Mouse (Mus musculus) frontal cortex, adult (tissue): ENCODE measurements around the gene Fbn1.

Experiments
- ATAC-seq: cut with Nextera tagmentation; 2 replicates; pipeline ENCODE4 v1.9.2; 2017; ENCODE audit warnings: mild to moderate bottlenecking, moderate library complexity, mixed read lengths; ENCODE audit not compliant: low TSS enrichment

Fbn1 gene

DNA sequence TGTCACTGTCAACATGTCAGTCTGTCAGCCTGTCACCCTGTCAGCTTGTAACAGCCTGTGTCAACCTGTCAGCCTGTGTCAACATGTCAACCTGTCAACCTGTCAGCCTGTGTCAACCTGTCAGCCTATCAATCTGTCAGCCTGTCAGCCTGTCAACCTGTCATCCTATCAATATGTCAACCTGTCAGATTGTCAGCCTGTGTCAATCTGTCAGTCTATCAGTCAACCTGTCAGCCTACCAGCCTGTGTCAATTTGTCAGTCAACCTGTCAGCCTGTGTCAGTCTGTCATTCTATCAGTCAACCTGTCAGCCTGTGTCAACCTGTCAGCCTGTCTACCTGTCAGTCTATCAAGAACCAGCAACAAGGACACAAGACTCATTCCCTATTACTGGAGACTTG is 6.3 kb downstream of the Fbn1 start:
- no peak for ATAC-seq

DNA sequence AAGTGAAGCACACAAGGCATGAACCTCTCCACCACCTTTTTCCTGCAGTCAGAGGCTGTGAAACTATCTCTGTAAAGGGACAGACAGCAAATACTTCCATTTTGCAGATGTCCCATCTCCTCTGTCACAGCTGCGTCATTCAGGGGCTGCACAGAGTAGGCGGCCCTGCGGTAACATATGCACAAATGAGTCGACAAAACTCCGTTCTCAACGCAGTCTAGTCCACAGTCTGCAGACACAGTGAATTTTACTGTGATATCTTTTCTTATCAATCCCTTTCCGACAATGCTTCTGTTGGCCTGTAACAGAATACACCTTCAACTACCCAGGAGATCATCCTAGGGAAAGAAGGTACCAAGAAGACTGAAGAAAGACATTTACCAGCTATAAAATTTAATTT is 9.6 kb downstream of the Fbn1 start:
- no peak for ATAC-seq

DNA sequence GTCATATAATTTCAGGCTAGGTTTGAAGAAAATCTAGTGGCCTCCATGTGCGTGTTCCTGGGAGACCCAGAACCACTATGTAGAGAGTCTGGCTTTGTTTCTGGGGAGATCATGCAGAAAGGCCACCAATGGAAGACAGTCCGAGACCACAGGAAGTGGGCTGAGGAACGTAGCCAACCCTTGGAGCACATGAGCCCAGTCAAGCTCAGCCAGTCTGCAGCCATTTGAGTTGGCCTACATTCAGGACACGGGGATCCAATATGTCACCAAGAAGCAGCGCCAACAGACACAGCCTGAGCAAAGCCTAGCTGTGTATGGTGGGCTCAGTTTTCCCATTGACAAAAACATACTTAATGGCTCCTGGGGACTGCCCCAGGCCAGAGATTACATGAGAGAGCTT is 11.1 kb downstream of the Fbn1 start:
- ATAC-seq, result no peak

DNA sequence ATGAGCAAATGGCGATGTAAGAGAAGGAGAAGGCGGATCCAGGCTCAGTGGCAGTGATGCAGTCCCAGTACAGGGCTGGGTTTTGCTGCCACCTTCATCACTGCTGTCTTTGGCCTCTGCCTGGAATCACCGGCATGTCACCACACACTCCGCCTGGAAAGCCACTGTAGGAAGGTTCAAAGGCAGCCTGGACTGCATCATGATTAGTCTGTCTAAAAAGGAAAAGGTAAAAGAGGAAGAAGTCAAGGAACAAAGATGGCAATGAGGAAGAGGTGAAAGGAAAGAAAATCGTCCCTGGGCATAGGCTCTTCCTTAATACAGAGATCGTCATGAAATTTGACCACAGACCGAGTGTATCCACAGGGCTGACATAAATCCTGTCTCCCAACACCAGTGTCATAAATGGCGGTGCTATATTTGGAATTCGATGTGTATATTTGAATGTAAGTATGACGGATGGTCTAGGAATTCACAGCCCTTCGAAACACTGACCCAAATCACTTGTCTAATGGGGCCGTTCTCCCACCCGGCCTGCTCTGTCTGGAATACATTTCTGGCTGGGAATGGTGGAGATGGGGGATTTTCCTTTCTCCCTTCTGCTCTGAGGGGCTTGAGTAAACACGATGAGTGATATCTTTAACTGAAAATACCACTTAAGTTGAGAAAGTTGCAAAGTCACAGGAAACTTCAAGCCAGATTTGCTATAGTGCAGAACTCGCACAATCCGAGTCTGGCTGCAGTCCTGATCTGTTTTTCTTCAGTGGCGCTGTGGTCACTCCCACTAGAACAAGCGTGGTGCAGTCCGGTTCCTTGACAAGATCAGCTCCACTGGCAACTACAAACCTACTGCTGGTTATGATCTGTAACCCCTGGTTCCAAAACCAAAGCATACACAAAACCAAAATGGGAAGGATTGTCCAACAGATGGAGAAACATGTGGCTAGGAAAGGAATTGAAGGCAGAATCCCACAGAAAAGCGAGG is 12.7 kb downstream of the Fbn1 start:
- ATAC-seq, result no peak

DNA sequence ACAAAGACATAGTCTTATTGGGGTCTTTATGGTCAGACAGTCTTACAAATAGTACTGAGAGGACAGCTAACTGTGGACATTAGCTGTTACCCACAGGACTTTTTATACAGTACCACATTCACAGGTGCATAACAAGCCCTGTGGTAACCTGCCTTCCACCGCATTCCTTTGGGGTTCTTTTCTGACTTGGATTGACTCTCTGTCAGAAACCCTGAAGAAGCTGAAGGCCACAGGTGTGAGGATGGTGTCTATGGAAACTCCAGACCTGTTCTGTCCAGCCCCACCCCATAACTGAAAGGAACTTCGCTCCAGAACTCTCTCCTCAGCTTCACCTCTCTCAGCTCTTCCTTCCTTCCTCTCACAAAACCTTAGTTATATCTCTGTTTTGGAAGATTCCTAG is 13.5 kb downstream of the Fbn1 start:
- no peak for ATAC-seq

DNA sequence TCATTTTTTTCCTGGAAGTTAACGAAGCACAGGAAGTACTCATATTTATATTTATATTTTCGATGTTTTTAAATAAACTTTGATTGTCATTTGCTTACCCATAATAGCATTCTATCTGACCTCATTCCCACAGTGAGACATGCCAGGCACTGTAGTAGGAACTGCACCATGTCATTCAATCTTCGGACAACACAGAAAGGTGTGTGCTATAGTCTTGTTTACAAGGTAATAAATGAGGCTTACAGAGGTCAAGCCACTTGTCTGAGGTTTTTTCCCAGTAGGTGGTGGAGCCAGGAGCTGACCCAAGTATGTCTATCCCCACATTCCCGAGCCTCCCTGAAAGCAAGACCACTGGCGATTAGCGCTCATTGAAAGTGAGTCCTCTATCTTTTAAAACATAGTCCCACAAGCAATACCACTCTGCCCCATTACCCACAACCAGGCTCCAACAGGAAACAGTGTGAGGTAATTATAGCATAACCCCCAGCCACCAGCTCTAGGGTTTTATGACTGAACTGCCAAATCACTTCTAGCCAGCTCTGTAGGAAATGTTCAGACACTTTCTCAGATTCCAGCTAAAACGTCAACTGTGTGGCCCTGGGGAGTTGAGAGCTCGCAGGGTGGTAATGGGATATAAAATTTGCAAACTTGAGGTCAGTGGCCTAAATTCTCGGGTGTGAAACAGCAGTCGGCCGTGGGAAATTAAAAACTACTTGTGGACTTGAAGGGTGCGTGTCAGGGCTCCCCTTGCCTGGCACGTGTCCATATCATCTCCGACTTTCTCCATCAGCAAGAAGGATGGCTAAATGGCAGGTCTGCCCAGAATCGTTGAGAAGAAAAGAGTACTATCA is 15.5 kb downstream of the Fbn1 start:
- ATAC-seq, result no peak

DNA sequence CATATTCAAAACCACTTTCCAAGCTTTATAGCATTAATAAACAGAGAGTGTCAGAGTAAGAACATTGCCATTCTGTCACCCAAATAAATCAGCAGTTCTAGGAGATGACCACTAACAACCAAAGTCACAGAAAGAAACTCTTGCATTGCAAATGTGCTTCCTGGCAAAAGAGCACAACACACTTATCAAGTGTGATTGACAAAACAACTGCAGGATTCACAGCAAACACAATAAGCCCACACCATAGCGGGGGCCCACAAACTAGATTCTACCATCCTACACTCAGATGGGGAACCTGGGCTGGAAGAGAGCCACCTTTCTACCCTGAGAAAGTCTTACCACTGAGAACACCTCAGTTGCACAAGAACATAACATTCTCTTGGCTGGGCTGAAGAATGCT is 17.8 kb downstream of the Fbn1 start:
- ATAC-seq, result no peak

DNA sequence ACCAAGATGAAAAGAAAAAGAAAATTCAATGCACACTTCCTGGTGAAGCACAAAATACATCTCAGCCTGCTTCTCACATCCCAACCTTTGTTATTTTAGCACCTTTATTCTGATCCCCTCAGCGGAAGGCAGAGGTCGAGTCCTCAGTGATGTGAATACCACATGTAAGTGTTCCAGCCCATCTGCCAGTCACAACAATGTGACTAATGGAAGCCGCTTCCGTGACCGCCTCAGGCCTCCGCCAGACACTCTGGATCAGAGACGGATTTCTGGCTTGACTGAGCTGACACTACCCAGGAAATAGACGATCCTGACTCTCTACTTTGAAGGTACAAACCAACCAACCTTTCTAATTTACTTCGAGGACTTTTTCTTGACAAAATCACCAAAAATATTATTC is 22.9 kb downstream of the Fbn1 start:
- no peak for ATAC-seq

DNA sequence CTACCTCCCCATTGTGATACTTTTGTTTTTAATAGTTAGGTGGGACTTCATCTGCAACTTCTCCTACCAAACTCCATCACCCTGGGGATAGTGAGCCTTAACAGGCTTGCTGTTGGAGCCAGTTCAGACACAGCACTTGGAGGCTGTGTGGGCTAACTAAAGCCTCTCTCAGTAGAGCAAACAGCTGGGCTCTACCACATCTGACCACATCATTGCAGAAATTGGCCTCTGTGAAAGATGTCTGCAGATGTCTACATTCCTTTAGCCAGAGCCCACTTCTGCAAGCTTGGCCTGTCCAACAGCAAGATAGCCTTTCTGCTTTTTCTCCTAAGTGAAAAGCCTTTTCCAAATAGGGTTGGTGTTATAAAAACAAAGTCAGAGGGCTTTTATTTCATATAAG is 23.6 kb downstream of the Fbn1 start:
- no peak for ATAC-seq

DNA sequence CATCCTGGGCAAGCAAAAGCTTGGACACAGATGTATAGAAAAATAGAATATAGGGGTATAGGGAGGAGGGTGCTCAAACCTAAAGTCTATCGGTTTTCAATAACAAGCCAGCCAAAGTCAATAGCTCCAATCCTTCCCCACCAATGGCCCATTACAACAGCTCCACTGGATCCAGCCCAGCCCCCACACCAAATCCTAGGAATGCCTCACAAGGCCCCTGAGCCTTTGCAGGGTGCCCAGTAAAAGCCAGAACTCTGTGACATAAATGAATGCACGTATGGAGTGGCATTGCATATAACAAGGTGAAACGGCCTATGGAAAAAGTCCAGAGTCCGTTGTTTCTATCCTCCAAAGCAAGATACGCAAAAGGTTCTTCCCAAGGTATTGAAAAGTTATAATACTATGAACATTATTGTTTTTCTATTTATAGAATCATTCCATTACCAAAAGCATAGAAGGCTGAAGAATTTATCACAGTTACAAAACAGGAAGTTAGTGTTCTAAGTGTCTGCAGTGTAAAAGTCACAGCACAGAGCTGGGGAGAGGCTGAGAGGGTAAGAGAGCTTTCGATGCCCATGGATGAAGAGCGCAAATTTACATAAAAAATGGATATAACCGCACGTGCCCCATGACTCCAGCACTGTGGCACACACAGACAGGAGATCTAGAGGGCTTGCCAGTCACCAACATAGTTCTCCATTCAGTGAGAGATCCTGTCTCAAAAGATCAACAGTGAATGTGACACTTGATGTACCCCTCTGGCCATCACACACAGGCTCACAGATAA is 26.1 kb downstream of the Fbn1 start:
- ATAC-seq, result no peak

DNA sequence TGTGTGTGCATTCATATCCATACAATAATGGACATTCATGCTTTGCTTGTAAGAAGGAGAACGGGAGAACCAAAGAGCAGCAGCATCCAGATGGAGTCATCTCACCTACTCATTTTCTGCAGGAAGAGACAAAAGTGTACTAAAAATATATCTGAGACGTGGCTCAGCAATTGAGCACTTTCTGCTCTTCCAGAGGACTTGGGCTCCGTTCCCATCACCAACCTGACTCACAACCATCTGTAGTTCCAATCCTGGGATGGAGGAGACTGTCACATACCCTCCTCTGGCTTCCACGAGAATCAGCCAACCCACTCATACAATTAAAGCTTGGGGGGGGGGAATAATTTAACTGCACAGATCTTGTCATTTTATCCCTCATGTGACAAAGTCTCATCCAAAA is 26.7 kb downstream of the Fbn1 start:
- peak; percentile 97 for ATAC-seq

DNA sequence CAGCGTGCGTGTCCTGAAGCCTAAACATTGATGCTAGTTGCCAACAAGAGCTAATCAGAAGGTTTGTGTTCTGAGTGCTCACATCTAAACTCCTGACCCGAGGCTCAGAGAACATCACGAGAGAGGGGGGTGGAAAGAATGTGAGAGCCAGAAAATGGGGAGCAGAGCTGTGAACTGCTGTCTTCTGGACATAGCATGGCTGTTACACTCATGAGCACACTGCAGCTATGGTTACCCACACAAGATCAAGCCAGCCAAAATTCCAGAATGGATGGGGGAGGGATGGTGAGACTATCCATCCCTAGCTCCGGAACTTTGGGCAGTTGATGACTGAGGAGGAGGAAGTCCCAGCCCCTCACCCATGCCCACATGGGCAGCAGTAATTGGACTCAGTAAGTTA is 27.7 kb downstream of the Fbn1 start:
- ATAC-seq, result no peak

DNA sequence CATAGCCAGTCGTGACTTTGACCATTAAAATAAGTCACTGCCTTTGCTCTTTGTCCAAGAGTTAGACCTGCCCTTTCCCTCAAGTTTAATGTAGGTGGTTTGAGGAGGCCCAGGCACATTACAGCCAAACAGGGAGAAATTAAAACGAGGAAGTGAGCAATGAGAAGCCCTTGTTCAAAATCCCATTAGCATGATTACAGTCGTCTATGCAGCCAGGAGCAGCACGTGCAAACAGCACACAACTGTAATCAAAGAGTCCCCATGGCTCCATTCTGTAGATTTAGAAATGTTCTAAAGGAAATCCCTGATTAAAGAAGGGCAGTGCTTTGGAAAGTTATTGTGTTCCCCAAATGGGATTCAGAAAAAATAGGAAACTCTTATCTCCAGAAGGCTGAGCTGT is 29.1 kb downstream of the Fbn1 start:
- no peak for ATAC-seq

DNA sequence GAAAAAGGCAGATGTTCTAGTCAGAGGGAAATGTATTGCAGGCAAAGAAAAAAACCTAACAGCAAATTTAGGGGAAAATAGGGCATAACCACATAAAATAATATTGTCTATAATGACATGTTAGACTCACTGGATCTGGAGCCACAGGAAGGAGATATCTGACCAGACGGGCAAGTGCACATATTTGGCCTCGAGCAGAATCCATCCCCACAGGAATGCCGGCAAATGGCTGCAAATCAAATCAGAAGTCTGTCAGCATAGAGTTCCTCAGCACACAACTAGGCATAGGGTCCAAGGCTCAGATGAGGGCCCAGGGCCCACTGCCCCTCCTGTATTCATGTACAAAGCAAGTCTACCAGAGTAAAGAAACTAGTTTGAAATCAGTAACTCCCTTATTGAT is 30.4 kb downstream of the Fbn1 start:
- ATAC-seq, result no peak

DNA sequence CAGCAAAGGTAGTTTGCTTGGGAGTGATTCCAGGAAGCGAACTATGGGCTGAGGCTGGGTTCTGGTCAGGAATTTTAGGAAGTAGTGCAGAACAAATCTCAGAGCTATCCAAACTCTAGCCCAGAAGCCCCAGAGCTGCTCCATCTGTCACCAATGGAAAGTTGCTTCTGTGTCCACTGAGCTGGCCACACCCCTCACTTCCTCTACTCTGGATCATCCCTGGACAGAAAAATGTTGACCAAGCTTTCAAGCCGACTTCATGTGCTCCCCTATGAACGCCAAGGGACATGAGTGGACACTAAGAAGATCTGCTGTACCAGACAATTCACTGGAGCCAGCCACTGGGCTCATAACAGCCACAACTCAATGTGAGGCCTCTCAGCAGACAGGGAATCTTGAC is 31.6 kb downstream of the Fbn1 start:
- ATAC-seq, result no peak

DNA sequence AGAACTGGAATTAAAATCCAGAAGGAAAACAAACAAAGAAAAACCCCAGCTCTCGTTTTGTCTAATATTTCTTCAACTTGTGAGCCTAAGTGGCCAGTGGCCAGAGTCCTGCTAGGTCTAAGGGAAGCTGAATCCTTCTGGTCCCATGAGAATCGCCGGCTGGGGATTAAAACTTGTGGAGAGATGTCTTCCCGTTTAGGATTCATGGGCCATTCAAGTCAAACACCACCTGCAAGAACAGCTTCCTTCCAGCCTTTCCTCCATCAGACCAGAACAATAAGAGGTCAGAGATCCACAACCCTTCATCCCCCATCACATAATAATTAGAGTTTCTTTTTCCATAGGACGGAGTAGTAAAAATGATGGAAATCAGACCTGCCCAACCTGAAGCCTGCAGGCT is 33.1 kb downstream of the Fbn1 start:
- ATAC-seq, result no peak

DNA sequence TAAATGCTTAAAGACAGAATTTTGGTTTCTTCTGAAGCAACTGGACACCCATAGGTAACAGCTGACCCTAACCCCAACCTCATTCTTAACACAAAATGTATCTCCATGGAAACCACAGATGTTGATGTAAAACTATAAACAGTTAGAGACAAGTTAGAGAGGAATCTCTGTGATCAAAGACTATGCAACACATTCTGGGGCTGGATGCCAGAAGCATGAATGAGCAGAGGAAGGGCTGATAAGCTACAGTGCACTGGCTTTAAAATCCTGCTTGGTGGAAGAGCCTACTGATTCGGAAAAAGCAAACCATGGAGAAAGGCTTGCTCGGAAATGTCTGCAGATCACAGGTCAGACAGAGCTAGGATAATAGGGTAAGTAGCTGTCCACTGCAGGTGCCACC is 34.6 kb downstream of the Fbn1 start:
- no peak for ATAC-seq

DNA sequence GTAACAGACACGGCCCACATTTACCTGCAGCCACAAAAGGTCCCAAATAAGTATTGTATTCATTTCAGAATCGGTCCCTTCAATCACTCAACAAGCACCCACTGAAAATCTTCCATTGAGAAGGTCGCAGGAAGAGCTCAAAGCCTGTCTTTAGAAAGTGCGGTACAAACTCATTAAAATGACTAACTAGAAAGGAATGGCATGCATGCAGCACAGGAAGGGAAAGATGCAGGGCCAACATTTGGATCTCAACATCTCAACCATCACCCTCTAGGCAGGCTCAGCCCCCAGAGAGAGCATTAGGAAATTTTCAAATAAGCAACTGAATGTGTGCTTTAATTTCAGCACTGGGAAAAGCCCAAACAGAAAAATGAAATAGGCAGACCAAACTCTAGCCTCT is 36.1 kb downstream of the Fbn1 start:
- no peak for ATAC-seq

DNA sequence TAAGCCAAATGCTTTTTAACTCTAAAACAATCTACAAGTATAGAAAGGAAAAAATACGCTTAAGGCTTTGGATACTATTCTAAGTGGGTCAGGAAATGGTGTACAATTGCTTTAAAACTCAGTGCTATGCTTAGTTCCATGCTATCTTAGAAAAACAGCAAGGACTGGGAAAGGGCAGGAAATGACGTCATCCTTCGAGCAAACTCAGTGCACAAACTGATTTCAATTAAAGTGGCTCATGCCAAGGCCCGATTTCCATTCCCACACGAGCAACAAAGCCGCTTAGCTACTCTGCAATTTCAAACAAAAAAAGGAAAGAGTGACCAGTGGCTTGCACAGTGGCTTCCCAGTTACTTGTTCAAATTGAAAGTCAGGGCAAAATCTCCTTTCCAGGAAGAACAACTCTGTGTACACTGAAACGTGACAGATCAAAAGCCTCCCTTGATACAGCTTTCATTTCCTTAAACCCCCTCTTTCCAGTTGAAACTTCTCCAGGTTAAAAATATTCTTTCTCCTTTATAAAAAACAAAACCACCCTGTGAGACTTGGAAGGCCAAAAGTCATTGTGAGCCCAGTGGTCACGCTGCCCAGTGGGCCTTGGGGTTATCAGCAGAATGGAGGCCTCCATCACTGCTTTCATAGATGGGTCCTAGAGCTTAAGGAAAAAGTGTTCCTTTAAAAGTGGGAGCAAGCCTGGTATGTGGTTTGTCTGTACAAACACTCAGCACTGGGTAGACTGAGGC is 37.1 kb downstream of the Fbn1 start:
- ATAC-seq, result peak; percentile 79

DNA sequence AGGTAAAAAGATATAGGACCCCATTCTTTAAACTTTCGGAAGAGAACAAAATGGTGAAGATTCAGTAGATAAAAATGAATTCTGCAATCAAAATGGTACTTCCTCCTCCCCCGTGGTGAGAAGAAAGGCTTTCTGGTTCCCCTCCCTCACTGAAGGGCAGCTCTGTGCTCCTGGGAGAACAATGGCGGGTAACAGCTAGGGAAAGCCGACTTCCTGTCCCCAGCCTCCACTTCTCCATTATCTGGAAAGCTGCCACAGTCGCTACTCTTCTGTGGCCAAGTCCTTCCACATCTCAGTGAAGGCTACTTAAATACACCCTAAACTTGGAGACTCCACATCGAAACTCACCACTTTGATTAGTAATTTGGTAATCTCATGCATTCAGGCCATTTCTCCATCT is 43.8 kb downstream of the Fbn1 start:
- ATAC-seq, result no peak

DNA sequence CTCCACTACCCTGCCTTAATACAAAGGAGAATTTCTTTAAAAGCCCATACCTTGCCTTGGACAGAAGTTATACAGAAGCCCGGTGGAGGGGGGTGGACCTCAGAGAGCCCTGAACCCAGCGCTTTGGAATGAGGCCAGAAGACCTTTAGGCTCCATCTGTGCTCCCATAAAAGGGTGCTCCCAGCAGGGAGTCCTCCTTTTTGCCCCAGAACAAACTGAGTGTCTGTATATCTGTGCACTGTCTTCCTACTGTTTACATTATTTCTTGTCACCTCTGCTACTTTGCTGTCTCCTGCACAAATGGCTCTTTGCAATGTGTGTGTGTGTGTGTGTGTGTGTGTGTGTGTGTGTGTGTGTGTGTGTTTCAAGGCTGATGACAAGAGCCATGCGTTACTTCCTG is 48.7 kb downstream of the Fbn1 start:
- ATAC-seq, result no peak
